Comparison of ENCODE assay signal across 8 mouse cellular contexts in genomic region chr13:49341831-49342722, GRCm38 (mm10). TPM values are rescaled to one million over a fixed set of nuclear protein-coding genes. Genes with fewer than 3 reads are reported as not detected.
DNase-seq lines count a peak whose midpoint lies in the region; ATAC-seq and TF ChIP-seq lines count a peak whose summit lies in the region.

No protein-coding gene starts in this region.

- no peak for ATAC-seq in heart, embryonic 13.5 days (ENCODE audit: extremely low read depth, insufficient number of reproducible peaks, low FRiP score, low TSS enrichment)
- peak; percentile 6 for ATAC-seq in liver, embryonic 14.5 days (ENCODE audit: insufficient read depth)
- ATAC-seq in stomach, embryonic 15.5 days (ENCODE audit: insufficient read depth, low FRiP score, low read depth), result no peak

- H3K4me3 ChIP-seq in heart, adult 2 months, result peak overlapping the region; percentile 79
- peak overlapping the region; percentile 98 for H3K4me3 ChIP-seq in heart, embryonic 13.5 days
- peak overlapping the region; percentile 86 to 97 for H3K4me3 ChIP-seq in liver, embryonic 14.5 days (ENCODE audit: insufficient read depth in 1 of 2, low read depth in 2 of 2, low read length in 2 of 2)
- H3K4me3 ChIP-seq in stomach, embryonic 15.5 days (replicated peaks), result peak overlapping the region; percentile 93

- 2% methylated on average over 25 of the region's 25 CpGs for WGBS in heart, adult 2 months
- 7% methylated on average over 25 of the region's 25 CpGs for WGBS in heart, embryonic 13.5 days
- 10% methylated on average over 25 of the region's 25 CpGs for WGBS in liver, embryonic 14.5 days (ENCODE audit: insufficient replicate concordance)
- 9% methylated on average over 25 of the region's 25 CpGs for WGBS in stomach, embryonic 15.5 days

- DNase-seq in heart, adult 2 months, result no peak
- no peak for DNase-seq in heart, postnatal 25 days (ENCODE audit: low spot score)
- DNase-seq in Muller cell, postnatal 12 days (ENCODE audit: inconsistent ontology term), result peak; percentile 36
- DNase-seq in liver, embryonic 14.5 days (ENCODE audit: low read depth in 3 of 3, low spot score in 3 of 3), result no peak
- no peak for DNase-seq in adrenal gland, postnatal 14 days
- DNase-seq in adrenal gland, adult 2 months, result no peak

- no peak for TF ChIP-seq POLR2A in heart, adult 2 months (IDR thresholded peaks at IDR 0.05; ENCODE audit: insufficient read depth, low read depth, low read length)

- peaks cover 35% of the 10 kb centered on the region for H3K4me1 ChIP-seq in heart, adult 2 months (ENCODE audit: control insufficient read depth, insufficient read depth, low read length)
- H3K4me1 ChIP-seq in heart, embryonic 13.5 days, result peaks cover 58% of the 10 kb centered on the region
- peaks cover 40 to 41% of the 10 kb centered on the region in 2 experiments for H3K4me1 ChIP-seq in liver, embryonic 14.5 days (replicated peaks; ENCODE audit: control insufficient read depth in 2 of 2, insufficient read depth in 2 of 2, low read length in 1 of 2)
- H3K4me1 ChIP-seq in stomach, embryonic 15.5 days, result peaks cover 38% of the 10 kb centered on the region

- H3K27ac ChIP-seq in heart, adult 2 months, result peak overlapping the region; percentile 92
- peak overlapping the region; percentile 78 for H3K27ac ChIP-seq in heart, embryonic 13.5 days (replicated peaks)
- peak overlapping the region; percentile 41 for H3K27ac ChIP-seq in liver, embryonic 14.5 days
- H3K27ac ChIP-seq in stomach, embryonic 15.5 days, result peak overlapping the region; percentile 78

- peaks cover 7% of the 10 kb centered on the region for H3K79me2 ChIP-seq in heart, adult 2 months (replicated peaks; ENCODE audit: control insufficient read depth, insufficient read depth, low read length)

- H3K4me2 ChIP-seq in heart, embryonic 13.5 days, result peak overlapping the region; percentile 84
- peak overlapping the region; percentile 95 for H3K4me2 ChIP-seq in liver, embryonic 14.5 days (ENCODE audit: low read depth)
- H3K4me2 ChIP-seq in stomach, embryonic 15.5 days, result peak overlapping the region; percentile 82

- no peak for TF ChIP-seq CTCF in heart, adult 2 months (IDR thresholded peaks at IDR 0.05)
- 0 out of 2 replicates have a peak, but pooled peaks have one; percentile 1 for TF ChIP-seq CTCF in liver, embryonic 14.5 days (IDR thresholded peaks at IDR 0.05; ENCODE audit: low read depth)

- peak overlapping the region; percentile 90 for H3K9ac ChIP-seq in heart, adult 2 months (ENCODE audit: low read depth, low read length)
- H3K9ac ChIP-seq in heart, embryonic 13.5 days, result peak overlapping the region; percentile 96
- peak overlapping the region; percentile 93 for H3K9ac ChIP-seq in liver, embryonic 14.5 days (replicated peaks)
- H3K9ac ChIP-seq in stomach, embryonic 15.5 days, result peak overlapping the region; percentile 95

- no peak for TF ChIP-seq EP300 in heart, adult 2 months (IDR thresholded peaks at IDR 0.05; ENCODE audit: insufficient read depth, low read depth, low read length)
- TF ChIP-seq EP300 in liver, embryonic 14.5 days (IDR thresholded peaks at IDR 0.05; ENCODE audit: low read depth), result no peak

- intact Hi-C loops in heart, adult 2 months (cut with DNase I), result loop anchor here (2.0 kb wide), 2 partner anchors 25 to 79 kb away; partner anchors contain the start of gene Ippk
- intact Hi-C loops in heart, postnatal 25 days (cut with DNase I), result loop anchor here (2.0 to 10.0 kb wide), 4 partner anchors 21 to 310 kb away; partner anchors contain the start of genes Cenpp, Ecm2 and Nol8

- no peaks in the 10 kb centered on the region for H3K27me3 ChIP-seq in heart, adult 2 months (ENCODE audit: control insufficient read depth, insufficient read depth, low read length)
- H3K27me3 ChIP-seq in heart, embryonic 13.5 days (replicated peaks), result no peaks in the 10 kb centered on the region
- no peaks in the 10 kb centered on the region for H3K27me3 ChIP-seq in liver, embryonic 14.5 days (ENCODE audit: control insufficient read depth, insufficient read depth, low read length)
- no peaks in the 10 kb centered on the region for H3K27me3 ChIP-seq in stomach, embryonic 15.5 days (replicated peaks)

- H3K9me3 ChIP-seq in heart, embryonic 13.5 days, result no peaks in the 10 kb centered on the region
- no peaks in the 10 kb centered on the region for H3K9me3 ChIP-seq in liver, embryonic 14.5 days (ENCODE audit: control insufficient read depth, low read length)
- H3K9me3 ChIP-seq in stomach, embryonic 15.5 days, result no peaks in the 10 kb centered on the region

- H3K36me3 ChIP-seq in heart, adult 2 months (ENCODE audit: control insufficient read depth, insufficient read depth, low read length), result peaks cover 15% of the 10 kb centered on the region
- H3K36me3 ChIP-seq in heart, embryonic 13.5 days, result no peaks in the 10 kb centered on the region
- no peaks in the 10 kb centered on the region; the same call in 1 of the 2 replicates for H3K36me3 ChIP-seq in liver, embryonic 14.5 days (replicated peaks; ENCODE audit: control insufficient read depth, insufficient read depth, low read depth)
- H3K36me3 ChIP-seq in stomach, embryonic 15.5 days, result no peaks in the 10 kb centered on the region

RNA-seq across cellular contexts. Expression of gene Bicd2, which starts 0.7 kb away (rescaled TPM):
- total RNA-seq in heart, adult 2 months (2021), result 10 to 100 TPM; 72.4 to 77.6 TPM
- polyA plus RNA-seq in heart, adult 2 months (2012; rRNA removed), result 44.5 and 64.2 TPM in 2 replicates
- 10 to 100 TPM; 74.7 to 76.9 TPM for total RNA-seq in heart, postnatal 25 days (2021)
- polyA plus RNA-seq in heart, embryonic 13.5 days (2015; fragmentation: Nextera tagmentation; extraction: Ambion mirVana), result 38.7 and 40.6 TPM in 2 replicates
- 5.6 and 6.4 TPM in 2 replicates for polyA plus RNA-seq in liver, embryonic 14.5 days (2012; rRNA removed)
- 5.9 and 7.0 TPM in 2 replicates for polyA plus RNA-seq in liver, embryonic 14.5 days (2014; fragmentation: Nextera tagmentation; extraction: Ambion mirVana)
- polyA plus RNA-seq in stomach, embryonic 15.5 days (2015; fragmentation: Nextera tagmentation; extraction: Ambion mirVana), result 23.5 and 26.2 TPM in 2 replicates
- total RNA-seq in adrenal gland, postnatal 14 days (2021), result 38.2 TPM in 2 replicates
- 10 to 100 TPM; 34.7 to 43.2 TPM for total RNA-seq in adrenal gland, adult 2 months (2021)
- polyA plus RNA-seq in adrenal gland, adult 2 months (2012; rRNA removed), result 25.1 and 25.2 TPM in 2 replicates

RNA-seq across cellular contexts. Expression of gene Fgd3, which starts 22.0 kb away (rescaled TPM):
- total RNA-seq in heart, adult 2 months (2021), result 1 to 10 TPM in 1 of 2 experiments, under 1 TPM in 1; 0.96 to 1.0 TPM
- 0.96 and 0.97 TPM in 2 replicates for polyA plus RNA-seq in heart, adult 2 months (2012; rRNA removed)
- total RNA-seq in heart, postnatal 25 days (2021), result 1 to 10 TPM in 1 of 2 experiments, under 1 TPM in 1; 0.91 to 1.2 TPM
- polyA plus RNA-seq in heart, embryonic 13.5 days (2015; fragmentation: Nextera tagmentation; extraction: Ambion mirVana), result 0.05 and 0.23 TPM in 2 replicates
- 0.50 and 0.64 TPM in 2 replicates for polyA plus RNA-seq in liver, embryonic 14.5 days (2012; rRNA removed)
- 0.11 TPM in 2 replicates for polyA plus RNA-seq in liver, embryonic 14.5 days (2014; fragmentation: Nextera tagmentation; extraction: Ambion mirVana)
- polyA plus RNA-seq in stomach, embryonic 15.5 days (2015; fragmentation: Nextera tagmentation; extraction: Ambion mirVana), result 0.40 and 0.65 TPM in 2 replicates
- total RNA-seq in adrenal gland, postnatal 14 days (2021), result 2.7 and 7.7 TPM in 2 replicates
- total RNA-seq in adrenal gland, adult 2 months (2021), result 1 to 10 TPM; 3.1 to 6.0 TPM
- polyA plus RNA-seq in adrenal gland, adult 2 months (2012; rRNA removed), result 1.3 and 2.3 TPM in 2 replicates

Comparison
In these comparisons a context has a peak if more than half of its experiments do, and no peak if none do; other contexts are left out.
1. H3K27ac ChIP-seq: peak in every context shown above with its lines; median percentile 92 in heart, adult 2 months; 78 in heart, embryonic 13.5 days; 78 in stomach, embryonic 15.5 days; 41 in liver, embryonic 14.5 days.